Mouse (Mus musculus): ENCODE results near the gene Gm3415. TPM values are rescaled to one million over a fixed set of nuclear protein-coding genes. Genes with fewer than 3 reads are reported as not detected.

Gm3415 gene
- polyA plus RNA-seq, 1 experiment from 2014 or later: not detected

DNA sequence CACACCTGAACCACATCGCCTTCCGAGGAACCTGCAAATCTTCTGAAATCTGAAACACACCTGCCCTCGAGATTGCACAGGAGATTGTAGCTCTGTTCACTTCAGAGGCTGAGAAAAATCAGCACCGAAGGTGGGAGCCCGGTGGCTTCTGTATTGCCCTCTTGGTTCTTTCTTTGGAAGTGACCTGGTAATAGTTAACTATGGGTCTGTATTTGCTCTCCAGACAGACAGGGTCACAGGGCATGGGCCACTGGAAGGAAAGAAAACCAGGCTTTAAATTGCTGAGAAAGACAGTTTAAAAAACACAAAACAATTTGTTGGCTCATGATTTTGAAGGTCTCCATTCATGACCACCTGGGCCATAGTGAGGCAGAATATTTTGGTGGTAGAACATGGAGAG is 44.0 kb downstream of the Gm3415 start:
- ATAC-seq (no peak), DNase-seq (ENCODE audit: low spot score) (no peak)
- Histone ChIP-seq H3K9ac (replicated peaks; ENCODE audit: low read depth) (no peak overlapping the region), H3K9me3 (ENCODE audit: low read length) (no peaks in the 10 kb centered on the region), H3K36me3 (ENCODE audit: insufficient read depth, low read length) (no peaks in the 10 kb centered on the region), H3K27ac (ENCODE audit: low read length) (no peak overlapping the region), H3K4me3 (ENCODE audit: low read depth, low read length) (no peak overlapping the region), H3K4me2 (replicated peaks; ENCODE audit: low read depth, low read length) (no peak overlapping the region), H3K4me1 (ENCODE audit: insufficient read depth, low read depth, low read length) (no peaks in the 10 kb centered on the region), H3K27me3 (replicated peaks; ENCODE audit: insufficient read depth, low read length) (no peaks in the 10 kb centered on the region)
- 54% methylated on average over 5 of the region's 5 CpGs for WGBS
- TF ChIP-seq CTCF (IDR thresholded peaks at IDR 0.05) (no peak), EP300 (IDR thresholded peaks at IDR 0.05) (no peak)

DNA sequence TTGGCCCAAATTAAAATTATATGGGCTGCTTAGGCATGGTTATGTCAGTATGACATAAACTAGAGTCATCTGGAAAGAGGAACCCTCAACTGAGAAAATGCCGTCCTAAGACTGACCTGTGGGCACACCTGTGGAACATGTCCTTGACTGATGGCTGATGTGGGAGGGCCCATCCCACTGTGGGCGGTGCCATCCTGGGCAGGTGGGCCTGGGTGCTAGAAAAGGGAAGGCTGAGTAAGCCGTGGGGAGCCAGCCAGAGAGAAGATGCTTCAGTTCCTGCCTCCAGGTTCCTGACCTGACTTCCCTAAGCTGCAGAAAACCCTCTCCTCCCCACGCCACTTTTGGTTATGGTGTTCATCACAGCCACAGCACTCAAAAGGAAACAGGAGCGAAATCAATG is 50.3 kb downstream of the Gm3415 start:
- no peak for ATAC-seq
- Histone ChIP-seq H3K36me3 (ENCODE audit: insufficient read depth, low read length) (no peaks in the 10 kb centered on the region), H3K4me2 (replicated peaks; ENCODE audit: low read depth, low read length) (no peak overlapping the region), H3K9ac (replicated peaks; ENCODE audit: low read depth) (no peak overlapping the region), H3K9me3 (ENCODE audit: low read length) (no peaks in the 10 kb centered on the region), H3K4me3 (ENCODE audit: low read depth, low read length) (no peak overlapping the region), H3K27me3 (replicated peaks; ENCODE audit: insufficient read depth, low read length) (no peaks in the 10 kb centered on the region), H3K4me1 (ENCODE audit: insufficient read depth, low read depth, low read length) (no peaks in the 10 kb centered on the region), H3K27ac (ENCODE audit: low read length) (no peak overlapping the region)
- DNase-seq (ENCODE audit: low spot score): no peak
- no peak for TF ChIP-seq EP300 (IDR thresholded peaks at IDR 0.05)
- TF ChIP-seq CTCF (IDR thresholded peaks at IDR 0.05): no peak
- WGBS: 57% methylated on average over 5 of the region's 5 CpGs

DNA sequence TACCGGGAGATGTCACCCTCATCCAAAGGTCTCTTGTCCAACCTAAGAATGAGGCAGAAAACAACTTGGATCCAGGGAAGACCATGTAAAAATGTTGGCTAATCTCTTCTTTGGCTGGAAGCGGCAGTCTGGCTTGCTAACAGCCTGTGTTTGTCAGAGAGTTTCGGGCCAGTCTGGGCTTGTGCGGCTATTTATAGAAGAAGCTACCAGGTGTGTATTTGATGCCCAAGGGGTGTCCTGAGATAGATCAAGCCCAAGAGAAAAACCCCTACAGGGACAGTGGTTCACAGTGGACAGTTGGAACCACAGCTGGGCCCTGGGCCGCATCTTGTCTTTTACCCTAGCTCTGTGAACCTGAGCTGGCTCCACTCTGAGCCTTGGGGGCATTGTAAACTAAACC is 51.0 kb downstream of the Gm3415 start:
- Histone ChIP-seq H3K4me3 (ENCODE audit: low read depth, low read length) (no peak overlapping the region), H3K27ac (ENCODE audit: low read length) (no peak overlapping the region), H3K4me2 (replicated peaks; ENCODE audit: low read depth, low read length) (no peak overlapping the region), H3K9me3 (ENCODE audit: low read length) (no peaks in the 10 kb centered on the region), H3K36me3 (ENCODE audit: insufficient read depth, low read length) (no peaks in the 10 kb centered on the region), H3K9ac (replicated peaks; ENCODE audit: low read depth) (no peak overlapping the region), H3K27me3 (replicated peaks; ENCODE audit: insufficient read depth, low read length) (no peaks in the 10 kb centered on the region), H3K4me1 (ENCODE audit: insufficient read depth, low read depth, low read length) (no peaks in the 10 kb centered on the region)
- 85% methylated on average over 5 of the region's 5 CpGs for WGBS
- DNase-seq (ENCODE audit: low spot score): no peak
- TF ChIP-seq CTCF (IDR thresholded peaks at IDR 0.05) (no peak), EP300 (IDR thresholded peaks at IDR 0.05) (no peak)
- ATAC-seq: no peak

DNA sequence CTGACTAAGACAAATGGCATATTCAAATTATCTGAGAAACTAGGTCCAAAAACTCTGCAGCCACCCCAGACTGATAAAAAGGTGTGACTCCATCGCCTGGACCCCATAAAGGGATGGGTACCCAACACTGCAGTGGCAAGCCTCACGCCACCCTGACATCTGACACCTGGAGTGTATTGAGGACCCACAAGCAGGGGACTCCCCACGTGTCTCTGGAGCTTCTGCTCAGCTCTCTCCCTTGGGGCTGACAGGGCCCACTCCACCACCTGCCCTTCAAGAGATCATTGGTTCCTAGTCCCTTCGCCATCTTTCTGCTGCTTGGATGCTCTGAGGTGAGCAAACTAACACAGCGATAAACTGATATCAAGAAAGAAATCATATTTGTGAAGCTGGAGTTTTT is 51.9 kb downstream of the Gm3415 start:
- 69% methylated on average over 5 of the region's 5 CpGs for WGBS
- ATAC-seq: no peak
- TF ChIP-seq CTCF (IDR thresholded peaks at IDR 0.05) (no peak), EP300 (IDR thresholded peaks at IDR 0.05) (no peak)

More for the DNA sequence above, 51.9 kb downstream of the Gm3415 start:
- DNase-seq (ENCODE audit: low spot score): no peak
- Histone ChIP-seq H3K9ac (replicated peaks; ENCODE audit: low read depth) (no peak overlapping the region), H3K27me3 (replicated peaks; ENCODE audit: insufficient read depth, low read length) (no peaks in the 10 kb centered on the region), H3K9me3 (ENCODE audit: low read length) (no peaks in the 10 kb centered on the region), H3K27ac (ENCODE audit: low read length) (no peak overlapping the region), H3K36me3 (ENCODE audit: insufficient read depth, low read length) (no peaks in the 10 kb centered on the region), H3K4me1 (ENCODE audit: insufficient read depth, low read depth, low read length) (no peaks in the 10 kb centered on the region), H3K4me2 (replicated peaks; ENCODE audit: low read depth, low read length) (no peak overlapping the region), H3K4me3 (ENCODE audit: low read depth, low read length) (no peak overlapping the region)

Other genes with a start within 250 kb of the Gm3415 start
- gene Wasf3, start 171.2 kb upstream of the Gm3415 start, polyA plus RNA-seq (2015; fragmentation: Nextera tagmentation; extraction: Ambion mirVana): 0.31 and 0.37 TPM in 2 replicates
- gene Gm6408, start 74.2 kb upstream of the Gm3415 start, polyA plus RNA-seq (2015; fragmentation: Nextera tagmentation; extraction: Ambion mirVana): not detected in 2 replicates
- gene Gm6370, start 64.8 kb upstream of the Gm3415 start, polyA plus RNA-seq (2015; fragmentation: Nextera tagmentation; extraction: Ambion mirVana): not detected in 2 replicates
- not detected in 2 replicates for gene 4930449I24Rik, start 53.7 kb upstream of the Gm3415 start, polyA plus RNA-seq (2015; fragmentation: Nextera tagmentation; extraction: Ambion mirVana)
- gene Gm3402, start 42.0 kb upstream of the Gm3415 start, polyA plus RNA-seq (2015; fragmentation: Nextera tagmentation; extraction: Ambion mirVana): not detected in 2 replicates
- not detected in 2 replicates for gene Gm3404, start 30.3 kb upstream of the Gm3415 start, polyA plus RNA-seq (2015; fragmentation: Nextera tagmentation; extraction: Ambion mirVana)
- gene Gm3409, start 18.5 kb upstream of the Gm3415 start, polyA plus RNA-seq (2015; fragmentation: Nextera tagmentation; extraction: Ambion mirVana): not detected in 2 replicates
- not detected in 2 replicates for gene Gpr12, start 29.1 kb downstream of the Gm3415 start, polyA plus RNA-seq (2015; fragmentation: Nextera tagmentation; extraction: Ambion mirVana)
- 14.5 and 15.4 TPM in 2 replicates for gene Usp12, start 238.9 kb downstream of the Gm3415 start, polyA plus RNA-seq (2015; fragmentation: Nextera tagmentation; extraction: Ambion mirVana)

All from lung, postnatal 0 days (tissue).